Mouse (Mus musculus) kidney, adult 2 months (tissue): ENCODE measurements around the gene Sval2.

ENCODE experiments used
- CTCF ChIP-seq: fragments of 200-500 bp; conservative IDR thresholded peaks from 2 replicates; pipeline ENCODE4 v1.5.1; 2011; ENCODE audit warnings: low read depth, mild to moderate bottlenecking, control low read depth, low read length, moderate library complexity, mixed read lengths; ENCODE audit not compliant: insufficient read depth, insufficient read length
- POLR2A ChIP-seq: fragments of 200-500 bp; IDR thresholded peaks from one replicate; pipeline ENCODE4 v1.6.1; 2011; ENCODE audit warnings: low read depth, low read length, control low read depth

- no peak for TF ChIP-seq CTCF
- no peak for TF ChIP-seq POLR2A
Observed at GRCm38 (mm10) chr6:41864038-41864437, 11.2 kb downstream of the Sval2 start.
